Mouse (Mus musculus) MEL (cell line): ENCODE measurements around the gene Gm49384.

Source experiments
- CTCF ChIP-seq, 3 experiments: IDR thresholded peaks in 2 of 3; conservative IDR thresholded peaks in 1 of 3; 2 replicates each; pipeline ENCODE4 v1.5.1; 2011 to 2012; ENCODE audit warnings: low read length in 3 of 3, low read depth in 2 of 3, mild to moderate bottlenecking in 2 of 3, improper control_type of control experiment in 1 of 3, inconsistent platforms in 1 of 3, mixed read lengths in 1 of 3, moderate library complexity in 1 of 3; ENCODE audit not compliant: control insufficient read depth in 1 of 3, insufficient read depth in 1 of 3, poor library complexity in 1 of 3, severe bottlenecking in 1 of 3
- JUND ChIP-seq: IDR thresholded peaks from 2 replicates; pipeline ENCODE4 v1.6.1; 2011; ENCODE audit warnings: low read depth, mild to moderate bottlenecking, improper control_type of control experiment, low read length

- TF ChIP-seq CTCF (IDR thresholded peaks at IDR 0.05 in 2 of 3, conservative IDR thresholded peaks at IDR 0.05 in 1 of 3; ENCODE audit: control insufficient read depth in 1 of 3, insufficient read depth in 1 of 3, low read depth in 2 of 3, low read length in 3 of 3, poor library complexity in 1 of 3, severe bottlenecking in 1 of 3): no peak
- TF ChIP-seq JUND: no peak
Observed at GRCm38 (mm10) chr12:69179371-69179770, 24.7 kb downstream of the Gm49384 start.
